Mouse (Mus musculus): ENCODE measurements around the gene Aifm1.
A peak's percentile ranks its signal among the peaks of the same experiment; 100 is the strongest.

Aifm1 gene

GRCm38 (mm10) chrX:48513166-48513807 lies at the start of gene Aifm1:
Gene Aifm1, minus strand, starts transcription at chrX:48513563.
- peak; percentile 95 to 96 for DNase-seq

- DNase-seq = peak; percentile 73 to 81
Observed at GRCm38 (mm10) chrX:48532175-48532574, 18.8 kb upstream of the Aifm1 start.

GRCm38 (mm10) chrX:48526435-48526834 lies 13.1 kb upstream of the Aifm1 start:
- DNase-seq = no peak

- no peak for DNase-seq
Observed at GRCm38 (mm10) chrX:48525866-48526265, 12.5 kb upstream of the Aifm1 start.

- no peak for DNase-seq
Observed at GRCm38 (mm10) chrX:48525332-48525731, 12.0 kb upstream of the Aifm1 start.

- DNase-seq = no peak
Observed at GRCm38 (mm10) chrX:48523512-48523911, 10.1 kb upstream of the Aifm1 start.

GRCm38 (mm10) chrX:48521651-48522050 lies 8.3 kb upstream of the Aifm1 start:
- DNase-seq = no peak

GRCm38 (mm10) chrX:48519549-48520085 lies 6.3 kb upstream of the Aifm1 start:
- DNase-seq = no peak

GRCm38 (mm10) chrX:48518808-48519548 lies 5.6 kb upstream of the Aifm1 start, which contains the start of gene Rab33a:
Gene Rab33a, plus strand, starts transcription at chrX:48519285.
- no peak for DNase-seq

- DNase-seq = no peak
Observed at GRCm38 (mm10) chrX:48518211-48518807, 4.9 kb upstream of the Aifm1 start.

GRCm38 (mm10) chrX:48513824-48514223 lies 461 bp upstream of the Aifm1 start:
- no peak for DNase-seq

- no peak for DNase-seq
Observed at GRCm38 (mm10) chrX:48493763-48494162, 19.6 kb downstream of the Aifm1 start.

GRCm38 (mm10) chrX:48481687-48482086 lies 31.7 kb downstream of the Aifm1 start:
- DNase-seq = no peak

GRCm38 (mm10) chrX:48481095-48481494 lies 32.3 kb downstream of the Aifm1 start:
- DNase-seq = no peak

GRCm38 (mm10) chrX:48467355-48467946 lies 45.9 kb downstream of the Aifm1 start:
- DNase-seq = peak; percentile 33 to 43

- no peak for DNase-seq
Observed at GRCm38 (mm10) chrX:48466174-48466573, 47.2 kb downstream of the Aifm1 start.

- DNase-seq = no peak
Observed at GRCm38 (mm10) chrX:48464436-48464835, 48.9 kb downstream of the Aifm1 start.

GRCm38 (mm10) chrX:48463636-48464035 lies 49.7 kb downstream of the Aifm1 start:
- no peak for DNase-seq

GRCm38 (mm10) chrX:48462754-48463507 lies 50.4 kb downstream of the Aifm1 start, which contains the start of gene Elf4:
Gene Elf4, minus strand, starts transcription at chrX:48463132.
- DNase-seq = peak; percentile 53

- no peak for DNase-seq
Observed at GRCm38 (mm10) chrX:48462297-48462696, 51.1 kb downstream of the Aifm1 start.

GRCm38 (mm10) chrX:48461006-48461405 lies 52.4 kb downstream of the Aifm1 start:
- DNase-seq = no peak

- no peak for DNase-seq
Observed at GRCm38 (mm10) chrX:48460496-48460895, 52.9 kb downstream of the Aifm1 start.

Measured in lung, adult 18-20 months (tissue).